Mouse (Mus musculus): ENCODE measurements around the gene Slc1a7. TPM values are rescaled to one million over a fixed set of nuclear protein-coding genes. Genes with fewer than 3 reads are reported as not detected.

The Slc1a7 gene
- polyA plus RNA-seq, 1 experiment from 2014 or later = not detected

- DNase-seq (ENCODE audit: low spot score) = no peak
- 86% methylated on average over 8 of the region's 8 CpGs for WGBS
- Histone ChIP-seq H3K27me3 (ENCODE audit: control insufficient read depth, insufficient read depth, low read length) (peaks cover 37% of the 10 kb centered on the region), H3K4me1 (replicated peaks; ENCODE audit: control insufficient read depth, insufficient read depth, low read length) (peaks cover 4% of the 10 kb centered on the region; the same call in 1 of the 2 replicates), H3K9ac (ENCODE audit: low read length) (no peak overlapping the region), H3K36me3 (ENCODE audit: control insufficient read depth, insufficient read depth, low read length) (no peaks in the 10 kb centered on the region), H3K27ac (ENCODE audit: low read depth, low read length) (no peak overlapping the region), H3K9me3 (ENCODE audit: control insufficient read depth, low read length) (no peaks in the 10 kb centered on the region), H3K4me3 (ENCODE audit: low read depth, low read length) (no peak overlapping the region), H3K4me2 (ENCODE audit: low read depth, low read length, severe bottlenecking) (no peak overlapping the region)
- ATAC-seq (replicated peaks; ENCODE audit: low FRiP score) = no peak
Observed at GRCm38 (mm10) chr4:108033041-108033764, 65.1 kb downstream of the Slc1a7 start.

- WGBS = 78% methylated on average over 8 of the region's 8 CpGs
- no peak overlapping the region for H3K4me2 ChIP-seq (ENCODE audit: low read depth, low read length, severe bottlenecking)
- H3K27me3 ChIP-seq (ENCODE audit: control insufficient read depth, insufficient read depth, low read length) = peaks cover 15% of the 10 kb centered on the region
- ATAC-seq (replicated peaks; ENCODE audit: low FRiP score) (no peak), DNase-seq (ENCODE audit: low spot score) (no peak)
- no peaks in the 10 kb centered on the region for H3K4me1 ChIP-seq (replicated peaks; ENCODE audit: control insufficient read depth, insufficient read depth, low read length)
- H3K9ac ChIP-seq (ENCODE audit: low read length) = no peak overlapping the region
- no peak overlapping the region for H3K4me3 ChIP-seq (ENCODE audit: low read depth, low read length)
- no peaks in the 10 kb centered on the region for H3K9me3 ChIP-seq (ENCODE audit: control insufficient read depth, low read length)
- no peaks in the 10 kb centered on the region for H3K36me3 ChIP-seq (ENCODE audit: control insufficient read depth, insufficient read depth, low read length)
- no peak overlapping the region for H3K27ac ChIP-seq (ENCODE audit: low read depth, low read length)
Observed at GRCm38 (mm10) chr4:108037027-108037426, 68.9 kb downstream of the Slc1a7 start.

- Histone ChIP-seq H3K4me2 (ENCODE audit: low read depth, low read length, severe bottlenecking) (no peak overlapping the region), H3K27ac (ENCODE audit: low read depth, low read length) (no peak overlapping the region), H3K36me3 (ENCODE audit: control insufficient read depth, insufficient read depth, low read length) (no peaks in the 10 kb centered on the region; the same call in 1 of the 2 replicates), H3K9me3 (ENCODE audit: control insufficient read depth, low read length) (no peaks in the 10 kb centered on the region), H3K4me3 (ENCODE audit: low read depth, low read length) (no peak overlapping the region), H3K4me1 (replicated peaks; ENCODE audit: control insufficient read depth, insufficient read depth, low read length) (no peaks in the 10 kb centered on the region), H3K27me3 (ENCODE audit: control insufficient read depth, insufficient read depth, low read length) (no peaks in the 10 kb centered on the region), H3K9ac (ENCODE audit: low read length) (no peak overlapping the region)
- WGBS = 79% methylated on average over 19 of the region's 19 CpGs
- ATAC-seq (replicated peaks; ENCODE audit: low FRiP score) (no peak), DNase-seq (ENCODE audit: low spot score) (no peak)
Observed at GRCm38 (mm10) chr4:108045136-108046107, 77.3 kb downstream of the Slc1a7 start.

GRCm38 (mm10) chr4:108046136-108046535 is 78.0 kb downstream of the Slc1a7 start:
- Histone ChIP-seq H3K36me3 (ENCODE audit: control insufficient read depth, insufficient read depth, low read length) (no peaks in the 10 kb centered on the region; the same call in 1 of the 2 replicates), H3K4me1 (replicated peaks; ENCODE audit: control insufficient read depth, insufficient read depth, low read length) (no peaks in the 10 kb centered on the region), H3K4me2 (ENCODE audit: low read depth, low read length, severe bottlenecking) (no peak overlapping the region), H3K9me3 (ENCODE audit: control insufficient read depth, low read length) (no peaks in the 10 kb centered on the region), H3K27me3 (ENCODE audit: control insufficient read depth, insufficient read depth, low read length) (no peaks in the 10 kb centered on the region), H3K9ac (ENCODE audit: low read length) (no peak overlapping the region), H3K4me3 (ENCODE audit: low read depth, low read length) (no peak overlapping the region), H3K27ac (ENCODE audit: low read depth, low read length) (no peak overlapping the region)
- ATAC-seq (replicated peaks; ENCODE audit: low FRiP score) (no peak), DNase-seq (ENCODE audit: low spot score) (no peak)
- WGBS = 90% methylated on average over 8 of the region's 8 CpGs

GRCm38 (mm10) chr4:108051687-108052274 is 83.6 kb downstream of the Slc1a7 start:
- H3K9ac ChIP-seq (ENCODE audit: low read length) = no peak overlapping the region
- H3K27ac ChIP-seq (ENCODE audit: low read depth, low read length) = no peak overlapping the region
- 86% methylated on average over 10 of the region's 10 CpGs for WGBS
- H3K36me3 ChIP-seq (ENCODE audit: control insufficient read depth, insufficient read depth, low read length) = no peaks in the 10 kb centered on the region; the same call in none of the 2 replicates
- no peaks in the 10 kb centered on the region for H3K9me3 ChIP-seq (ENCODE audit: control insufficient read depth, low read length)
- H3K27me3 ChIP-seq (ENCODE audit: control insufficient read depth, insufficient read depth, low read length) = no peaks in the 10 kb centered on the region
- H3K4me2 ChIP-seq (ENCODE audit: low read depth, low read length, severe bottlenecking) = no peak overlapping the region
- ATAC-seq (replicated peaks; ENCODE audit: low FRiP score) (no peak), DNase-seq (ENCODE audit: low spot score) (no peak)
- no peak overlapping the region for H3K4me3 ChIP-seq (ENCODE audit: low read depth, low read length)
- H3K4me1 ChIP-seq (replicated peaks; ENCODE audit: control insufficient read depth, insufficient read depth, low read length) = no peaks in the 10 kb centered on the region

GRCm38 (mm10) chr4:108052673-108053072 is 84.5 kb downstream of the Slc1a7 start:
- no peak overlapping the region for H3K27ac ChIP-seq (ENCODE audit: low read depth, low read length)
- H3K9ac ChIP-seq (ENCODE audit: low read length) = no peak overlapping the region
- no peak overlapping the region for H3K4me3 ChIP-seq (ENCODE audit: low read depth, low read length)
- H3K9me3 ChIP-seq (ENCODE audit: control insufficient read depth, low read length) = no peaks in the 10 kb centered on the region
- DNase-seq (ENCODE audit: low spot score) (no peak), ATAC-seq (replicated peaks; ENCODE audit: low FRiP score) (no peak)
- H3K4me1 ChIP-seq (replicated peaks; ENCODE audit: control insufficient read depth, insufficient read depth, low read length) = no peaks in the 10 kb centered on the region
- 86% methylated on average over 8 of the region's 8 CpGs for WGBS
- H3K27me3 ChIP-seq (ENCODE audit: control insufficient read depth, insufficient read depth, low read length) = no peaks in the 10 kb centered on the region
- H3K4me2 ChIP-seq (ENCODE audit: low read depth, low read length, severe bottlenecking) = no peak overlapping the region
- no peaks in the 10 kb centered on the region; the same call in none of the 2 replicates for H3K36me3 ChIP-seq (ENCODE audit: control insufficient read depth, insufficient read depth, low read length)

- H3K9ac ChIP-seq (ENCODE audit: low read length) = no peak overlapping the region
- H3K27ac ChIP-seq (ENCODE audit: low read depth, low read length) = no peak overlapping the region
- ATAC-seq (replicated peaks; ENCODE audit: low FRiP score) (no peak), DNase-seq (ENCODE audit: low spot score) (no peak)
- no peaks in the 10 kb centered on the region for H3K9me3 ChIP-seq (ENCODE audit: control insufficient read depth, low read length)
- no peaks in the 10 kb centered on the region for H3K27me3 ChIP-seq (ENCODE audit: control insufficient read depth, insufficient read depth, low read length)
- 92% methylated on average over 10 of the region's 10 CpGs for WGBS
- no peak overlapping the region for H3K4me2 ChIP-seq (ENCODE audit: low read depth, low read length, severe bottlenecking)
- H3K36me3 ChIP-seq (ENCODE audit: control insufficient read depth, insufficient read depth, low read length) = no peaks in the 10 kb centered on the region; the same call in none of the 2 replicates
- no peak overlapping the region for H3K4me3 ChIP-seq (ENCODE audit: low read depth, low read length)
- 0 out of 2 replicates have a peak, but pooled peaks cover 1% of the 10 kb centered on the region for H3K4me1 ChIP-seq (replicated peaks; ENCODE audit: control insufficient read depth, insufficient read depth, low read length)
Observed at GRCm38 (mm10) chr4:108055873-108056272, 87.7 kb downstream of the Slc1a7 start.

GRCm38 (mm10) chr4:108057247-108057646 is 89.1 kb downstream of the Slc1a7 start:
- H3K4me1 ChIP-seq (replicated peaks; ENCODE audit: control insufficient read depth, insufficient read depth, low read length) = 0 out of 2 replicates have a peak, but pooled peaks cover 1% of the 10 kb centered on the region
- no peak overlapping the region for H3K4me3 ChIP-seq (ENCODE audit: low read depth, low read length)
- no peak overlapping the region for H3K4me2 ChIP-seq (ENCODE audit: low read depth, low read length, severe bottlenecking)
- no peak overlapping the region for H3K27ac ChIP-seq (ENCODE audit: low read depth, low read length)
- 83% methylated on average over 2 of the region's 2 CpGs for WGBS
- no peaks in the 10 kb centered on the region; the same call in none of the 2 replicates for H3K36me3 ChIP-seq (ENCODE audit: control insufficient read depth, insufficient read depth, low read length)
- H3K9me3 ChIP-seq (ENCODE audit: control insufficient read depth, low read length) = no peaks in the 10 kb centered on the region
- H3K27me3 ChIP-seq (ENCODE audit: control insufficient read depth, insufficient read depth, low read length) = no peaks in the 10 kb centered on the region
- no peak for DNase-seq (ENCODE audit: low spot score)
- no peak overlapping the region for H3K9ac ChIP-seq (ENCODE audit: low read length)
- ATAC-seq (replicated peaks; ENCODE audit: low FRiP score) = no peak
